ENCODE assay signal across 27 mouse cellular contexts in genomic region chr19:11404527-11404926, GRCm38 (mm10). TPM values are rescaled to one million over a fixed set of nuclear protein-coding genes. Genes with fewer than 3 reads are reported as not detected.
DNase-seq lines count a peak whose midpoint lies in the region; ATAC-seq lines count a peak whose summit lies in the region.
"Had no signal": no experiment of that assay in that cellular context is flagged by ENCODE, and none has a peak within 500 bp of the region (broad histone marks: within the 10 kb centered on the region; RNA-seq: fewer than 3 reads in every experiment).

Gene Ms4a4c (plus strand): TSS chr19:11404770.

- ATAC-seq in erythroblast, adult 5-6 weeks (replicated peaks; ENCODE audit: low FRiP score, poor library complexity, severe bottlenecking) = no peak
- peak; percentile 27; the same call in 1 of the 2 replicates for ATAC-seq in megakaryocyte, adult 5-6 weeks (ENCODE audit: poor library complexity, severe bottlenecking)
- ATAC-seq: forebrain, embryonic 15.5 days had no signal

- peak; percentile 33 to 51 for DNase-seq in spleen, postnatal 36 days (ENCODE audit: low spot score in 2 of 2)
- no peak for DNase-seq in spleen, adult 12 weeks (ENCODE audit: low spot score)
- no peak for DNase-seq in kidney, postnatal 4 days
- DNase-seq in lung, postnatal 14 days = no peak
- DNase-seq in adrenal gland, postnatal 14 days = no peak
- DNase-seq in thymus, postnatal 0 days (ENCODE audit: low spot score) = no peak
- DNase-seq: adrenal gland, postnatal 25 days; cerebellum, adult 8-10 months; cerebellum, postnatal 36 days; embryo, embryonic 11 days; gastrocnemius, adult 2 months; gastrocnemius, postnatal 36 days; heart, adult 2 months; kidney, adult 18-20 months; kidney, postnatal 36 days; layer of hippocampus, postnatal 36 days; left cerebral cortex, postnatal 4 days; lung, adult 2 months; lung, postnatal 10 days had no signal

RNA-seq across cellular contexts. Expression of gene Ms4a4c, which starts in this region (rescaled TPM):
- 13.0 and 20.8 TPM in 2 replicates for total RNA-seq in erythroblast, adult 5-6 weeks (2015; ENCODE audit: low replicate concordance)
- total RNA-seq in erythroblast, adult 5-6 weeks (2017; ENCODE audit: low replicate concordance) = 17.3 and 17.6 TPM in 2 replicates
- 412 and 535 TPM in 2 replicates for total RNA-seq in megakaryocyte, adult 5-6 weeks (2015)
- total RNA-seq in megakaryocyte, adult 5-6 weeks (2017) = 446 and 496 TPM in 2 replicates
- total RNA-seq in adrenal gland, postnatal 14 days (2021) = 0.44 and 8.7 TPM in 2 replicates
- polyA plus RNA-seq in thymus, postnatal 0 days (2015; fragmentation: Nextera tagmentation; extraction: Ambion mirVana) = 2.7 and 2.9 TPM in 2 replicates
- total RNA-seq: gastrocnemius, adult 2 months; layer of hippocampus, postnatal 36 days; left cerebral cortex, postnatal 4 days; midbrain, postnatal 0 days had no signal
- polyA plus RNA-seq: forebrain, embryonic 10.5 days; heart, embryonic 12.5 days; hindbrain, embryonic 15.5 days; midbrain, postnatal 0 days; testis, adult 2 months had no signal

Comparison
In these comparisons a context has a peak if more than half of its experiments do, and no peak if none do; other contexts are left out.
1. RNA of gene Ms4a4c (total RNA-seq): 412 to 535 TPM in megakaryocyte, adult 5-6 weeks; 13.0 to 20.8 TPM in erythroblast, adult 5-6 weeks and 0.44 to 8.7 TPM in adrenal gland, postnatal 14 days; every median in the first group is over 10 times any median in the second.
2. DNase-seq: peak in spleen, postnatal 36 days (2 of 2); none in spleen, adult 12 weeks (single experiment), kidney, postnatal 4 days (0 of 2), lung, postnatal 14 days (single experiment), adrenal gland, postnatal 14 days (single experiment) and thymus, postnatal 0 days (single experiment).